Mouse (Mus musculus) 416B (cell line): ENCODE measurements around the gene Nln.

Experiments
- DNase-seq: peaks from one replicate; pipeline ENCODE4 v3.0.0; 2011; ENCODE audit warnings: low read depth

Nln gene

DNA sequence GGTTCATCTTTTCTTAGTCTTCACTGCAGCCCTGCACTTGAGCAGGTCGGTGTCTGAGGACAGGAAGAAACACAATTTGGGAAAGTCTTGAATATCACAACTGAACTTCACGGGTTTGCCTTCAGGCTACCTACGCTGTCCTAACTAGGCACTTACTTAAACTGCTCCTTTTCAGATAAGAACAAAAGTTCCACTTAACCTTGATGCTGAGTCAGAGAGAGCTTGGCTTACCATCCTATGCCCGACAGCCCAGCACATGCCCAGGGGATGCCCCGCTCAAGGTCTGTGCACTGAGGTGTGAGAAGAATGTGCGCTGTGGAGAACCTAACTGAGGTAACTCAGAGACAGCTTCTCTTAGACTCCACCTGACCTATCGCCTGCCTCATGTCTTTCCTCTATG is 67.9 kb downstream of the Nln start:
- no peak for DNase-seq

DNA sequence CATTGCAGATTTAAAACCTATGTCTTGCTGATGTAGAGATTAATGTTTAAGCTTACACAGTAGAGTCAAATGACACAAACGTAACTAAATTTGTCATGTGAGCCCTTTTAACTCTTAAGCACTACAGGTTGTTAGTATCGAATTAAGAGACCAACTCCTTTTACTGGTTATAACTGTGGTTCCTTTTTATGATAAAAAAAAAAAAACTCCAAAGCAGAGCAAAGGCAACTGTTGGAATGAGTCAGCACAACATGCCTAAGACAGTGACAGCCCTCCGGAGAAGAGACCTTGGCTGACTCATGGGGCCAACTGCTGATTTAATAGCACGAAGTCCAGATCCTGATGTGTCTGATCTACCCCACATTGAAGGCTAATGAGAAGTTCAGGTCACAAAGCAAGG is 68.5 kb downstream of the Nln start:
- peak; percentile 95 for DNase-seq

GRCm38 (mm10) chr13:104039861-104040260 is 69.6 kb downstream of the Nln start:
- DNase-seq, result peak; percentile 22

DNA sequence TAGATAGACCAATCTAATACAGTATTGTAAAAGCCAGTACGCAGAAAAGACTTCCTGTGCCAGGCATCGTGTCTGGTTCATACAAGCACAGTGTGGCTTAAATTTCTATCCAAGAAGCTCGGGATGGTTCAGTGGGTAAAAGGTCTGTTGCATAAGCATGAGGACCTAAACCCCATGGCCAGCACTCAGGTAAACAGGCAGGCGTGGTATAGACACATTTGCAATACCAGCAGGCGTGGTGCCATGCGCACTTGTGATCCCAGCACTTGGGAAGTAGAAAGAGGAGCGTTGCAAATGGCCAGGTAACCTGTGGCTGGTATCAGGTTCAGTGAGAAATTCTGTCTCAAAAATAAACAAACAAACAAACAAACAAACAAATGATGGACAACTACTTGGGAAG is 70.5 kb downstream of the Nln start:
- DNase-seq, result no peak

- DNase-seq, result no peak
Observed at GRCm38 (mm10) chr13:104038358-104038757, 71.1 kb downstream of the Nln start.

DNA sequence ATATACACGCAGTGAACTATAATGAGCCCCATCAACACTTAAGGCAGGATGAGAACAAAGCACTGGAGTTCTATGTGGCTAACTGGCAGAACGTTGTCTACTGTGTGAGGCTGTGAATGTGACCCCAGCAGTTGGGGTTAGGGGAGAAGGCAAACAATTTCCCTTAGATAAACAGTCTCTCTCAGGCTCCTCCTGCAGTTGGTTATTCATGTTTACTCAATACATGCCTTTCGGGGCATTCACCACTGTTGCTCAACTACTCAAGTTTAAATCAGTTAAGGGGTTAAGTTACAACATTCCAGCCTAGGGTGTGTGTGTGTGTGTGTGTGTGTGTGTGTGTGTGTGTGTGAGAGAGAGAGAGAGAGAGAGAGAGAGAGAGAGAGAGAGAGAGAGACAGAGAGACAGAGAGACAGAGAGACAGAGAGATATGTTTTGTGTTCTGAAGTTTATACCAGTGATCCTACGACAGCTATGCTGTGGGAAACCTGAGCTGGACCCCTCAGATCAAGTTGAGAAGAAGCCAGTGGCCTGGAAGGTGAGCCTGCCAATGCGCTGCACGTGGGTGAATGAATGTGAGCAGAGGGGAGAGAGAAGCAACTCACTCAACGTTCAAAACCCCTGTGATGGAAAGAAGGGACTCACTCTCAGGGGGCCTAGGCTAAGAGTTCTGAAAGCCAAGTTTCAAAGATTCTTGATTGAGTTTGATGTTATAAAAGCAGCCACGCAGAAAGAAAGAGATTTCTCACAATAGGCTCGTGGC is 71.7 kb downstream of the Nln start:
- DNase-seq, result peak; percentile 82

DNA sequence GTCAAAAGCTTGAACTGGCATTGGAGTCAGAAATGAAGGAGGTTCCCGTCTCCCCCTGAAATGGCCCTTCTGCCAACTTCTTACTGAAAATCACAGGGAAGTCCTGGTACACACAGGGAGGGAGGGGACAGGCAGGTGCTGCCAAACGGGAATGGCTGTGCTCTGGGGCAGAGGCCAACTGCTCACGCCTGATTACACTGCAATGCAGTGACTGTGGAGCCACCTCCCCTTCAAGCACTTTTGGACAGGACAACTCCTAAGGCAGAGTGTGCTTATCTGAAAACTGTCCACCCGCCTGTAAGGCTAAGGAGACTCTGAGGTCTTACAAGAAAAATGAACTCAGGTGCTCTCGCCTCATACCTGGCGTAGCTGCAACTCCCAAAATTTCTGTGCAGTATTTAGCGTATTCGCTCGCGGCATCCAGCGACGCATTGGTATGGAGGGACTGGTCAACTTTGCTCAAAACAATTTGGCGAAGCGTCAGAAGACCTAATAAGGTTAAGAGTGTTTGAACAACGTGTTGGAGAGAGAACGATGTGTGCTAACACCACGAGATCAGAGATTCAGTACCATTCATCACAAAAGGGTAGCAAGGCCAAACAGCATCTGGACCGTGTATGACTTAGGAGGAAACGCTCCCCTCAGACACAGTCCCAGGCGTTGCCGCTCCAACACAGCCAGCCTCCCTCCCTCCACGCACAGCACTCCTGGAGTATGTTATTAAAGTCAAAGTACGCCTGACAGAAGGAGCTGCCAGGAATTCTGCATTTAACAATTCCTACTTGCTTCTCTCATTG is 72.7 kb downstream of the Nln start:
- DNase-seq, result no peak

DNA sequence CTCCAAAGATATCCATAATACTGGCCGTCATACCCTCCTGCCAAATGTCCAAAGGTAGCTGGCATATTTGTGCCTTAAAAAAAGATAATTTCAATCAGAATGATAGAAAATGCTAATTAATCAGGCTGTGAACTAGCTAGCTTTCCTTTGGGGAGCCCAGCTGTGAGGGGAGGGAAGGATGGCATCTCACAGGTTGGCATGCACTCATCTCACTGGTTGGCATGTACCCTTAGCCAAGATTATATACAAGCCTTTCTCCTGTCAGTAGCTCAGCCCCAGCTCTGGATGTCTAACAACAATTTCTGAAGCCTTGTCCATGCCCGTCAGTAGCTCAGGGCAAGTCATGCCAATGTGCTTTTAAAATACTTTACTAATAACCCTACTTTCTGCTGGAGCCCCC is 73.8 kb downstream of the Nln start:
- DNase-seq, result no peak

DNA sequence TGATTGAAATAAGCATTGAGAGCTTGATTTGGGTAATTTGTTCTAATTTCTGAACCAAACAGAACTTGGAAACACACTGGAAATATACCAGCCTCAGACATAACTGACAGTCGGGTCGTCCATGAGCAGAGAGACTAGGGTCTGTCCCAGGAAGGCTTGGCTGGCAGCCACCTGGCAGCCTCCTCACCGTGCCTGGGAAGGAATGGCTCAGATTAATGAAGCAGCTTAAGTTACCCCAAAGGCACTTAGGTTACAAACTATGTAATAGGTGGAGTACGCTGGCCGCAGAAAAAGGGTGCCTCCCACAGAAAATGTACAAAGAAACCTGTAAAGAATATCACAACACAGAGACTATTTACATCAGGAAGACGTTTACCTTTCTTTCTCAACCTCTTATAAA is 74.6 kb downstream of the Nln start:
- DNase-seq, result no peak

DNA sequence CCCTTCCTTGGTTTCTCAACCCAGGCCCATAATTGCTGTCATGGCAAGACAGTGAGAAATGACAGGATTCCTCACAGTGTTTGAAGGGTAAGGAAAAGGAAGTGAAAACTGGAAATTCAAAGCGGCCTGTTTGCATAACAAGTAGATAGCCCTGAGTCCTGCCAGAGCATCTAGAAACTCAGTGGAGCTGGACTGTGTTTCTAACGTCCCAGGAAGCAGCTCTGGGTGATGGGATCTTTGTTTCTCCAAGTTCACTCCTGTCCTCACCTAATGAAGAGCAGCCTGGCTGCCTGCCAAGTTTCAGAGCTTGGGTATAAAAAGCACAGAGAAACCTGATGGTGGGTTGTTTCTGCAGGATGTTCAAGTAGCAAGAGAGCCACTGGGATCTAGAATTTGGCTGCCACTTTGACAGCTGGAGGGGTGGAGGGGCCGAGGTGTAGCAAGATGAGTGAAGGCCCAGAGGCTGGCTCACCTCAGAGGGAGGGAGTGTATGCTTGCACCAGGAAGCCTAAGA is 76.7 kb downstream of the Nln start:
- no peak for DNase-seq

DNA sequence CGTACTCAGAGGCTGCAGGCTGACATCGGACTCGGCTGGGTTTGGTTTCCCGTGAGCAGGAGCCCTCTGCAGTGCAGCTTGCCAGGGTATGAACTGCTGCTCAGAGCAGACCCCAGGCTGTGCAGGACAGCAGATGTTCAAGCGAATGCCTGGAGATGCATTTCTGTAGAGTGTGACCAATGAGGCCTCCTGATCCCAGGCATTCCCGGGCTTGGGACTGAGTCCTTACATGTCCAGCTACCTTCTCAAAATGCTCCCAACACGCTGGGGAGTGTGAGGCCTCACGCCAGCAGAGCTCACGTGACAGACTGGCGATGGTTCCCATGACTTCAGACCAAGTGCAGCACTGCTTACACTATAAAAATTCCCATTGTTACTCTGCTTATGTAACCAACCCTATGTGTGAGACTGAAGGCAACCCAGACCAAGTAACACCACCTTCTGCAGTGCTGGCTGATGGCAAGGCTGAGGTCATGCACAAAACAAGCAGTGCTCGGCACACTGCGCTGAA is 77.5 kb downstream of the Nln start:
- no peak for DNase-seq

DNA sequence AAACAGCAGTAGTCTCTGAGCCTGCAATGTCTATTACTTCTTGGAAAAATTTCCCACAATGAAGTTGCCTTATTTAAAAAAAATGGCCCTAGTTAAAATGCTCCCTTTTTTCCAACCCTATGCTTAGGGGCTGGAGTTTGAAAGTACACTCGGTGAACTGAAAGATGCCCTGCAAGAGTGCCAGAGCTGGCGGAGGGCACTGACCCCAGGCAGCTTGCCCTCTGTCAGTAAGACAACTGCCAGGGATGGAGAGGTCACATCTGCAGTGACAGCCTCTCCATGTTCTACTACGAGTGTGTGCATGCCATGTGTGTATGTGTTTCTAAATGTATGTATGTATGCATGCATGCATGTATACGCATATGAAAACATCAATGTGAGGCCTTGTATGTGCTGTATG is 78.5 kb downstream of the Nln start:
- no peak for DNase-seq

GRCm38 (mm10) chr13:104029511-104029910 is 79.9 kb downstream of the Nln start:
- no peak for DNase-seq

- DNase-seq, result no peak
Observed at GRCm38 (mm10) chr13:104029089-104029488, 80.3 kb downstream of the Nln start.

DNA sequence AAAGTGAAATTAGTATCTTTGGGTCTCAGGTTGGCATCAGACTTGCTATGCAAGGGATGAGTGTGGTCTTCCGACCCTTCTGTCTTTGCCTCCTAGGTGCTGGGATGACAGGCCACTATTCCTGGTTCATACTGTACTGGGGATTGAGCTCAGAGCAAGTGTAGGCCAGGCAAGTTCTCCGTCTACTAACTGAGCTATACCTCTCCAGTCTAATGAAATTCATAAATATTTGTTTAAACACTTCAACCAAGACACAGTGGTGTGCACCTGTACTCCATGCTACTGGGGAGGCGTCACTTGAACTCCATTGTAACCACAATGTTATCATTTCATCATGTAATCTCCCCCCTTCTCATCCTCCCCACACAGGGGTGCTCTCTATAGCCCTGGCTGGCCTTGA is 82.9 kb downstream of the Nln start:
- DNase-seq, result no peak

GRCm38 (mm10) chr13:104025710-104025995 is 83.8 kb downstream of the Nln start:
- no peak for DNase-seq

GRCm38 (mm10) chr13:104024856-104025709 is 84.3 kb downstream of the Nln start:
- no peak for DNase-seq

DNA sequence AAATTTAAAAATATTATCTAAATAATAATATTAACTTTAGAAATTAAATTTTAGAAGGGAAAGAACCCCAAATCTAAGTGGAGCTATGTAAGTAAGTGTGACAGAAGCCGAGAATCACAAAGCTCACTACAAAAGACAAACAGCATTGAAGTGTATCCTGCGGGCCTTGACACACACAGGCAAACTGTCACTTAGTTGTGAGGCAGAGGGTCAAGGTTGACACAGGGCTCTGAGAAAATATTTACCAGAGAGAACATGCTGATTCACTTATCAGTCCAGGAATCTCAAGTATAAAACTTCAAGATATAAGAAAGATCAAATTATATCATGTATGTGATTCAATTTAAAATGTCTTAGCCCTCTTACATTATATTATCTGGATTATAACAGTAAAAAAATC is 85.1 kb downstream of the Nln start:
- DNase-seq, result no peak

- DNase-seq, result no peak
Observed at GRCm38 (mm10) chr13:104023356-104023911, 86.0 kb downstream of the Nln start.

- no peak for DNase-seq
Observed at GRCm38 (mm10) chr13:104018466-104019076, 90.8 kb downstream of the Nln start.

- peak; percentile 47 for DNase-seq
Observed at GRCm38 (mm10) chr13:104015246-104016105, 93.9 kb downstream of the Nln start.
